Mouse (Mus musculus) adrenal gland, postnatal 4 days (tissue): ENCODE results near the gene Egfl7. TPM values are rescaled to one million over a fixed set of nuclear protein-coding genes. Genes with fewer than 3 reads are reported as not detected.

Experiments
- DNase-seq, 2 experiments: peaks; one replicate each; pipeline ENCODE4 v3.0.0; 2021 to 2022; ENCODE audit warnings: low spot score in 2 of 2, mixed read lengths in 2 of 2
- long read RNA-seq, 2 experiments: library from polyadenylated mRNA; stranded (forward); transcript quantifications; one replicate each; pipeline ENCODE4 v2.0.0; 2021
- total RNA-seq, 2 experiments: library from RNA; stranded (reverse); gene quantifications; 2 replicates each; pipeline ENCODE4 v1.2.3; 2021

The Egfl7 gene
- 100 to 1,000 TPM; 265 to 295 TPM for total RNA-seq
- long read RNA-seq, experiment 1, transcript Egfl7-202 (10 exons, 1,372 nt), result major isoform, 51 of 170 reads
- long read RNA-seq, experiment 1, transcript Egfl7-213 (1 exons, 536 nt), result minor isoform, 29 of 170 reads
- long read RNA-seq, experiment 1, partial matches to known transcripts, result 22 of 170 reads
- long read RNA-seq, experiment 1, other reads (novel, unspliced or antisense), result 55 of 170 reads
- long read RNA-seq, experiment 2, transcript Egfl7-212 (10 exons, 1,391 nt), result minor isoform, 8 of 211 reads
- long read RNA-seq, experiment 2, transcript Egfl7-216 (9 exons, 1,163 nt), result minor isoform, 11 of 211 reads
- long read RNA-seq, experiment 2, transcript Egfl7-213 (1 exons, 536 nt), result major isoform, 51 of 211 reads
- long read RNA-seq, experiment 2, transcript Egfl7-202 (10 exons, 1,372 nt), result minor isoform, 44 of 211 reads
- long read RNA-seq, experiment 2, partial matches to known transcripts, result 22 of 211 reads
- long read RNA-seq, experiment 2, other reads (novel, unspliced or antisense), result 63 of 211 reads

- no peak for DNase-seq
Observed at GRCm38 (mm10) chr2:26579714-26580113, at the start of gene Egfl7. TSS of gene Egfl7 (plus strand) at chr2:26580014.

GRCm38 (mm10) chr2:26531829-26532228, 48.0 kb upstream of the Egfl7 start:
- DNase-seq, result no peak

GRCm38 (mm10) chr2:26533249-26533648, 46.6 kb upstream of the Egfl7 start:
- DNase-seq, result no peak

- DNase-seq, result no peak
Observed at GRCm38 (mm10) chr2:26534161-26534560, 45.7 kb upstream of the Egfl7 start.

- peak in 1 of 2 experiments; percentile 40 for DNase-seq
Observed at GRCm38 (mm10) chr2:26534616-26535015, 45.2 kb upstream of the Egfl7 start.

GRCm38 (mm10) chr2:26535517-26536045, 44.2 kb upstream of the Egfl7 start:
- DNase-seq, result no peak

- DNase-seq, result no peak
Observed at GRCm38 (mm10) chr2:26539516-26539915, 40.3 kb upstream of the Egfl7 start.

- DNase-seq, result no peak
Observed at GRCm38 (mm10) chr2:26540721-26541120, 39.1 kb upstream of the Egfl7 start.

GRCm38 (mm10) chr2:26541258-26541910, 38.4 kb upstream of the Egfl7 start:
- DNase-seq, result no peak

GRCm38 (mm10) chr2:26543155-26543554, 36.7 kb upstream of the Egfl7 start:
- no peak for DNase-seq

- DNase-seq, result no peak
Observed at GRCm38 (mm10) chr2:26543768-26544167, 36.0 kb upstream of the Egfl7 start.

GRCm38 (mm10) chr2:26544265-26544664, 35.5 kb upstream of the Egfl7 start:
- no peak for DNase-seq

GRCm38 (mm10) chr2:26547481-26547880, 32.3 kb upstream of the Egfl7 start:
- no peak for DNase-seq

- no peak for DNase-seq
Observed at GRCm38 (mm10) chr2:26549801-26550200, 30.0 kb upstream of the Egfl7 start.

- DNase-seq, result no peak
Observed at GRCm38 (mm10) chr2:26550205-26550604, 29.6 kb upstream of the Egfl7 start.

- no peak for DNase-seq
Observed at GRCm38 (mm10) chr2:26550777-26551176, 29.0 kb upstream of the Egfl7 start.

GRCm38 (mm10) chr2:26551446-26551845, 28.4 kb upstream of the Egfl7 start:
- DNase-seq, result no peak

GRCm38 (mm10) chr2:26552066-26552465, 27.7 kb upstream of the Egfl7 start:
- DNase-seq, result no peak

- DNase-seq, result no peak
Observed at GRCm38 (mm10) chr2:26553904-26554303, 25.9 kb upstream of the Egfl7 start.

GRCm38 (mm10) chr2:26555076-26555475, 24.7 kb upstream of the Egfl7 start:
- no peak for DNase-seq

- no peak for DNase-seq
Observed at GRCm38 (mm10) chr2:26556535-26556993, 23.2 kb upstream of the Egfl7 start.

GRCm38 (mm10) chr2:26560506-26560905, 19.3 kb upstream of the Egfl7 start:
- no peak for DNase-seq
